Mouse (Mus musculus) thymus, adult 2 months (tissue): ENCODE results near the gene Dnah9. TPM values are rescaled to one million over a fixed set of nuclear protein-coding genes. Genes with fewer than 3 reads are reported as not detected.

Experiments
- DNase-seq: peaks from one replicate; pipeline ENCODE4 v3.0.0; 2021
- H3K27ac ChIP-seq: fragments of 200-500 bp; 2 replicates; pipeline ENCODE4 v1.5.1; 2012; ENCODE audit warnings: low read length, control low read depth; ENCODE audit not compliant: control insufficient read depth, insufficient read depth
- H3K27me3 ChIP-seq: fragments of 200-500 bp; 2 replicates; pipeline ENCODE4 v1.6.1; 2012; ENCODE audit warnings: mild to moderate bottlenecking, low read length, moderate library complexity, mixed read lengths; ENCODE audit not compliant: control insufficient read depth, insufficient read depth
- H3K36me3 ChIP-seq: fragments of 200-500 bp; 2 replicates; pipeline ENCODE4 v1.6.1; 2012; ENCODE audit warnings: mild to moderate bottlenecking, low read length, moderate library complexity; ENCODE audit not compliant: control insufficient read depth, insufficient read depth
- H3K4me1 ChIP-seq: fragments of 200-500 bp; replicated peaks from 2 replicates; pipeline ENCODE4 v1.6.1; 2012; ENCODE audit warnings: low read length; ENCODE audit not compliant: control insufficient read depth, insufficient read depth
- H3K4me3 ChIP-seq: fragments of 200-500 bp; 2 replicates; pipeline ENCODE4 v1.5.1; 2012; ENCODE audit warnings: mild to moderate bottlenecking, low read length, control low read depth, moderate library complexity; ENCODE audit not compliant: control insufficient read depth, insufficient read depth
- CTCF ChIP-seq: fragments of 200-500 bp; IDR thresholded peaks from 2 replicates; pipeline ENCODE4 v1.5.1; 2012; ENCODE audit warnings: mild to moderate bottlenecking, control low read depth, low read length, moderate library complexity, borderline replicate concordance; ENCODE audit not compliant: control insufficient read depth, poor library complexity, insufficient read depth; ENCODE audit errors: extremely low read depth
- POLR2A ChIP-seq: fragments of 200-500 bp; IDR thresholded peaks from 2 replicates; pipeline ENCODE4 v1.6.1; 2012; ENCODE audit warnings: mild to moderate bottlenecking, low read length, control low read depth, moderate library complexity; ENCODE audit not compliant: control insufficient read depth, poor library complexity, insufficient read depth; ENCODE audit errors: extremely low read depth
- WGBS: fragments of 180-500 bp; shearing (Covaris S2); methylation state at CpG from one replicate; pipeline ENCODE4 v1.1.7; 2018; 5-methylcytosine and 5-hydroxymethylcytosine counted together
- polyA plus RNA-seq: library from polyadenylated mRNA; depleted of rRNA; stranded (reverse); fragments of >200 nt; gene quantifications from 2 replicates; pipeline ENCODE4 v1.2.3, GENCODE M21; 2012

Dnah9 gene
- polyA plus RNA-seq, 1 experiment = 2.8 TPM

- DNase-seq = no peak
- Histone ChIP-seq H3K27ac (no peak overlapping the region), H3K27me3 (no peaks in the 10 kb centered on the region), H3K4me1 (no peaks in the 10 kb centered on the region), H3K4me3 (no peak overlapping the region), H3K36me3 (no peaks in the 10 kb centered on the region)
- 86% methylated on average over 2 of the region's 2 CpGs for WGBS
- no peak for TF ChIP-seq CTCF
Measured at GRCm38 (mm10) chr11:65930796-65931195, 237.6 kb downstream of the Dnah9 start.

DNA sequence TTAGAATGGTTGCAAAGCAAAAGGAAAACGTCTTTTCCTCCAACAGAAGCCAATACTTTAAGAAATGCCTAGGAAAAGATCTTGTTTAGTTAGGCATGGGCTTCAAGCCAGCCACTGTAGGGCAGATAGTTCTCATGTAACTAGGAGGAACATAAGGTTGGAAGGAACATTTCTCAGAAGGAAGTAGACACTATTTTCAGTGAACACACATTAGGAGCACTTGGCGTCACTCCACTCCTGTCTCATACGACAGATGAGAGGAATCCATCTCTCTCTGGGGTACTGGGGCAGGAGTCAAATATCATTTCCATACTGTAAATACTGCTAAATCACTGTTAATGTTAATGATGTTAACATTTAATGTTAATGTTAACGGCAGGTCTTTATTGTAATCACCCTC, 238.0 kb downstream of the Dnah9 start:
- TF ChIP-seq CTCF (no peak), POLR2A (no peak)
- H3K27ac ChIP-seq = no peak overlapping the region
- WGBS = 81% methylated on average over 4 of the region's 4 CpGs
- H3K4me1 ChIP-seq = no peaks in the 10 kb centered on the region
- no peak overlapping the region for H3K4me3 ChIP-seq
- DNase-seq = no peak
- no peaks in the 10 kb centered on the region for H3K27me3 ChIP-seq
- H3K36me3 ChIP-seq = no peaks in the 10 kb centered on the region

- no peak for DNase-seq
- H3K36me3 ChIP-seq = no peaks in the 10 kb centered on the region
- H3K27ac ChIP-seq = no peak overlapping the region
- H3K4me3 ChIP-seq = no peak overlapping the region
- no peaks in the 10 kb centered on the region for H3K4me1 ChIP-seq
- no peak for TF ChIP-seq POLR2A
- TF ChIP-seq CTCF = no peak
- no peaks in the 10 kb centered on the region for H3K27me3 ChIP-seq
- 33% methylated on average over 1 of the region's 1 CpGs for WGBS
Measured at GRCm38 (mm10) chr11:65927962-65928361, 240.4 kb downstream of the Dnah9 start.

DNA sequence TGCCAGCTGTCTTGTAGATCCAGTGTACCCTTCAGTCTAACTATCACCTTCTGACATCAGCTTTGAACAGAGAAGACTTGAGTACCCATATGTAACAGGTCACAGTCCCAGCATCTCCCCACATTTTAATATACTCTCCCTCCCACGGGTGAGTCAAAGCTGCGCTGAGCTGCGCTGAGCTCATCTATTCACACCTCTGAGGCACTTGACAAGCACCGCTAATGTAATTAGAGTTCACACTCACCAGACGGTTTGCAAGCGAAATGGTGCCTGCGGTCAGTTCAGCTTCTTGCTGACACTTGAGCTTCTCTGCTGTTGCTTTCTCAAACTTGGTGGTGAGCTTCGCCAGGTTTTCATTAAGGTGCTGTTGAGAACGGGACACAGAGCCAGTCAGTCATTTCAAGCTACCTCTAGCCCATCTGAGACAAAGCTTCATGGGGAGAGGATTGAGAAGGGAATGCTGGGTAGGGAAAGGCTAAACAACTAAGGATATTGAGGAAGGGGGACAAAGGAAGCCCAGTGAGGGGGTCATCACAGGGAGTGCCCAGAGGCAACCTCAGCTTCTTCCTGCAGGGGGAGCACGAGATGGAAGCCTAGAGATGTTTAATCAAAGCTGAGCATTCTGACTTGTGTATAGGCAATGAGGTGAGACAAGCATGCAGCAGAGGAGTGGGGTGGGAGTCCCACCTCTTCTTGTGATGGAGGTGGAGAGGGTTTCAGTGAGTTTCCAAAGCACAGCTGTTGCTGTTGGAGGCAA, 249.7 kb downstream of the Dnah9 start:
- DNase-seq = no peak
- WGBS = 78% methylated on average over 10 of the region's 10 CpGs

GRCm38 (mm10) chr11:65909195-65909594, 259.2 kb downstream of the Dnah9 start:
- DNase-seq = no peak
- no peak overlapping the region for H3K4me3 ChIP-seq
- H3K4me1 ChIP-seq = no peaks in the 10 kb centered on the region
- no peaks in the 10 kb centered on the region for H3K36me3 ChIP-seq
- 47% methylated on average over 4 of the region's 4 CpGs for WGBS
- no peaks in the 10 kb centered on the region for H3K27me3 ChIP-seq
- TF ChIP-seq POLR2A (no peak), CTCF (no peak)
- H3K27ac ChIP-seq = no peak overlapping the region

More for the DNA sequence above, 249.7 kb downstream of the Dnah9 start:
- Histone ChIP-seq H3K4me3 (no peak overlapping the region), H3K27ac (no peak overlapping the region), H3K27me3 (no peaks in the 10 kb centered on the region), H3K36me3 (no peaks in the 10 kb centered on the region), H3K4me1 (no peaks in the 10 kb centered on the region)
- TF ChIP-seq POLR2A (no peak), CTCF (no peak)

- Histone ChIP-seq H3K4me1 (no peaks in the 10 kb centered on the region), H3K27me3 (no peaks in the 10 kb centered on the region), H3K27ac (no peak overlapping the region), H3K4me3 (no peak overlapping the region), H3K36me3 (no peaks in the 10 kb centered on the region)
- 80% methylated on average over 2 of the region's 2 CpGs for WGBS
- TF ChIP-seq CTCF = no peak
- TF ChIP-seq POLR2A = no peak
- DNase-seq = no peak
Measured at GRCm38 (mm10) chr11:65905487-65905886, 262.9 kb downstream of the Dnah9 start.

DNA sequence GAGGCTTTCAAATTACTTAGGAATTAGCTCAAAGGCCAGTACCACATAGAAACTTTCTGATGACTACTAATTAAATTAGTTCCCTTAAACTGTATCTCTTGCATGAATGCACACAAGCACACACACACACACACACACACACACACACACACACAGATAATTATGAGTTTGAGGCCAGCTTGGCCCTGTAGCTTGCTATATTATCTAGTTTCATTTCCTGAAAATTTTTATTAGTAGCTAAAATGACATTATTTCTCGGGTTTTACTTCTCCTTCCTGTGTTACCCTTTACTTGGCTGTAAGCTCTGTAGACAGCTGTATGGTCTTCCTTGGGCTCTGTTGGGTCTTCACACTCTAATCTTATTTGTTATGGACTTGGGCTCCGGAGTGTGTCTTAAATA, 264.4 kb downstream of the Dnah9 start:
- DNase-seq = no peak
- TF ChIP-seq CTCF (no peak), POLR2A (no peak)
- Histone ChIP-seq H3K27ac (no peak overlapping the region), H3K4me3 (no peak overlapping the region), H3K27me3 (no peaks in the 10 kb centered on the region), H3K4me1 (no peaks in the 10 kb centered on the region), H3K36me3 (no peaks in the 10 kb centered on the region)
- 59% methylated on average over 2 of the region's 2 CpGs for whole genome bisulfite sequencing
